Mouse (Mus musculus) ES-Bruce4 (cell line): ENCODE measurements around the gene Qtrt2. TPM values are rescaled to one million over a fixed set of nuclear protein-coding genes. Genes with fewer than 3 reads are reported as not detected.
A peak's percentile ranks its signal among the peaks of the same experiment; 100 is the strongest.

Experiments used
- H3K27ac ChIP-seq: 2 replicates; pipeline ENCODE4 v1.5.1; 2012; ENCODE audit warnings: low read length, inconsistent platforms; ENCODE audit not compliant: insufficient read depth
- H3K27me3 ChIP-seq: 2 replicates; pipeline ENCODE4 v1.6.1; 2012; ENCODE audit warnings: mild to moderate bottlenecking, low read length, inconsistent platforms; ENCODE audit not compliant: control insufficient read depth, poor library complexity, insufficient read depth, severe bottlenecking
- H3K36me3 ChIP-seq: 2 replicates; pipeline ENCODE4 v1.6.1; 2012; ENCODE audit warnings: inconsistent platforms, mild to moderate bottlenecking, low read length, moderate library complexity; ENCODE audit not compliant: control insufficient read depth, poor library complexity, insufficient read depth, severe bottlenecking
- H3K4me1 ChIP-seq: one replicate; pipeline ENCODE4 v1.8.1; 2011; ENCODE audit warnings: low read length; ENCODE audit not compliant: control insufficient read depth, insufficient read depth
- H3K4me3 ChIP-seq: 2 replicates; pipeline ENCODE4 v1.5.1; 2011; ENCODE audit warnings: low read depth, mild to moderate bottlenecking, low read length
- H3K9ac ChIP-seq: 2 replicates; pipeline ENCODE4 v1.6.1; 2012; ENCODE audit warnings: low read depth, mild to moderate bottlenecking, inconsistent platforms; ENCODE audit not compliant: poor library complexity, severe bottlenecking
- H3K9me3 ChIP-seq: replicated peaks from 2 replicates; pipeline ENCODE4 v1.6.1; 2012; ENCODE audit warnings: mild to moderate bottlenecking, low read length, inconsistent platforms; ENCODE audit not compliant: control insufficient read depth, poor library complexity, insufficient read depth, severe bottlenecking
- CTCF ChIP-seq: IDR thresholded peaks from one replicate; pipeline ENCODE4 v1.8.1; 2011; ENCODE audit warnings: low read depth, low read length
- EP300 ChIP-seq: IDR thresholded peaks from 2 replicates; pipeline ENCODE4 v1.6.1; 2011; ENCODE audit warnings: low read depth, low read length; ENCODE audit not compliant: insufficient read depth
- POLR2A ChIP-seq: IDR thresholded peaks from one replicate; pipeline ENCODE4 v1.8.1; 2011; ENCODE audit warnings: low read length; ENCODE audit not compliant: insufficient read depth
- polyA plus RNA-seq: library from polyadenylated mRNA; stranded (reverse); fragments of >200 nt; gene quantifications from 2 replicates; pipeline ENCODE4 v1.2.4, GENCODE M21; 2011; ENCODE audit warnings: low read depth; ENCODE audit not compliant: missing spikeins, insufficient read depth, insufficient read length

Qtrt2 gene
- polyA plus RNA-seq, 1 experiment = 45.3 TPM

GRCm38 (mm10) chr16:43879769-43880168 is 46.8 kb downstream of the Qtrt2 start:
- Histone ChIP-seq H3K36me3 (peaks cover 19% of the 10 kb centered on the region), H3K4me3 (no peak overlapping the region), H3K9ac (no peak overlapping the region), H3K27ac (no peak overlapping the region), H3K9me3 (no peaks in the 10 kb centered on the region), H3K4me1 (no peaks in the 10 kb centered on the region), H3K27me3 (no peaks in the 10 kb centered on the region)
- no peak for TF ChIP-seq CTCF
- no peak for TF ChIP-seq POLR2A
- no peak for TF ChIP-seq EP300

DNA sequence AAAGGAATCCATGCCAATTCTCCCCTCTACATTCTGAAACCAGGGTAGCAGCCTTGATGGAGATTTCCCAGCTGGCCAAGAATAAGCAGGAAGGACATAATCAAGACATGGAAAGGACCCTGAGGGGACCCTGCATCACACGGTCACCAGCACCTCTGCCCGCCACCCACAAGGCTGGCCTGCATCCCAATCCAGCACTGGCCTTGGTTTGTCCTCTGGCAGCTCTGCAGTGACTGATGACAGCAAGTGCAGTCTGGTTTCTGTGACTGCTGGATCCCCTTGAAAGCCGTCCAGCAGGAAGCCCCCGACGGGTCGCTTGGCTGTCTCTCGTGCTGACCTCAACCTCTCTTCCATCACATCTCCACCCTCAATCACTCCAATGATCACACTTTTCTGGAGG is 55.2 kb downstream of the Qtrt2 start:
- Histone ChIP-seq H3K36me3 (peaks cover 33% of the 10 kb centered on the region), H3K9ac (no peak overlapping the region), H3K9me3 (no peaks in the 10 kb centered on the region), H3K27ac (no peak overlapping the region), H3K27me3 (no peaks in the 10 kb centered on the region), H3K4me1 (no peaks in the 10 kb centered on the region), H3K4me3 (no peak overlapping the region)
- TF ChIP-seq POLR2A = no peak

- peaks cover 33% of the 10 kb centered on the region for H3K36me3 ChIP-seq
- no peaks in the 10 kb centered on the region for H3K27me3 ChIP-seq
- H3K9me3 ChIP-seq = no peaks in the 10 kb centered on the region
- no peak overlapping the region for H3K27ac ChIP-seq
- no peak overlapping the region for H3K9ac ChIP-seq
- H3K4me3 ChIP-seq = no peak overlapping the region
- no peak for TF ChIP-seq POLR2A
- no peak for TF ChIP-seq CTCF
- H3K4me1 ChIP-seq = no peaks in the 10 kb centered on the region
These were observed 56.8 kb downstream of the Qtrt2 start for GRCm38 (mm10) chr16:43869805-43870204.

DNA sequence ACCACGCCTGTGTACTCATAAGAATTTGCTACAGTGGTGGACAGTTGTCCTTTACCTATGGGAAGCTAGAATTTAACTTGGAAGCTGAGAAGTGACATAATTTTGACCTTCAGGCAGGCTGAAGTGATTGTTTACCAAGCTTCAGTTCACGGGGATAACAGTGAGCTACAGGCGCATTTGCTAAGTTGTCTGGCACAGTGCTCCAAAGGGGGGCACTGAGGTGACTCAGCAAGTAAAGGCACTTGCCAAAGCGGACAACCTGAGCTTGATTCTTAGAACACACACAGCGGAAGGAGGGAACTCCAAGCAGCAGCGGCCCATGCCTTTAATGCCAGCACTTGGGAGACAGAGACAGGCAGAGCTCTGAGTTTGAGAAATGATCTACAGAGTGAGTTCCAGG is 66.0 kb downstream of the Qtrt2 start:
- Histone ChIP-seq H3K27me3 (no peaks in the 10 kb centered on the region), H3K27ac (peak overlapping the region; percentile 1; the same call in 1 of the 2 replicates), H3K4me1 (no peaks in the 10 kb centered on the region), H3K4me3 (no peak overlapping the region), H3K36me3 (peaks cover 20% of the 10 kb centered on the region), H3K9me3 (peaks cover 5% of the 10 kb centered on the region; the same call in 1 of the 2 replicates), H3K9ac (no peak overlapping the region)
- TF ChIP-seq CTCF (no peak), EP300 (no peak), POLR2A (no peak)

GRCm38 (mm10) chr16:43858941-43859476 is 67.6 kb downstream of the Qtrt2 start:
- H3K4me1 ChIP-seq = peaks cover 2% of the 10 kb centered on the region
- H3K9ac ChIP-seq = no peak overlapping the region
- no peaks in the 10 kb centered on the region for H3K27me3 ChIP-seq
- H3K4me3 ChIP-seq = no peak overlapping the region
- TF ChIP-seq CTCF (no peak), POLR2A (no peak), EP300 (no peak)
- H3K27ac ChIP-seq = no peak overlapping the region
- H3K36me3 ChIP-seq = peaks cover 15% of the 10 kb centered on the region
- 0 out of 2 replicates have a peak, but pooled peaks cover under 1% of the 10 kb centered on the region for H3K9me3 ChIP-seq

- TF ChIP-seq POLR2A = no peak
- TF ChIP-seq EP300 = no peak
- no peak for TF ChIP-seq CTCF
- no peaks in the 10 kb centered on the region for H3K9me3 ChIP-seq
- H3K27ac ChIP-seq = no peak overlapping the region
- no peaks in the 10 kb centered on the region for H3K27me3 ChIP-seq
- no peak overlapping the region for H3K9ac ChIP-seq
- no peaks in the 10 kb centered on the region for H3K36me3 ChIP-seq
- H3K4me3 ChIP-seq = no peak overlapping the region
- H3K4me1 ChIP-seq = peaks cover 2% of the 10 kb centered on the region
These were observed 76.8 kb downstream of the Qtrt2 start for GRCm38 (mm10) chr16:43849839-43850238.
